Mouse (Mus musculus): ENCODE measurements around the gene B4galnt1.

The B4galnt1 gene

GRCm38 (mm10) chr10:127209928-127210570 lies 45.0 kb downstream of the B4galnt1 start:
- DNase-seq (ENCODE audit: low spot score in 2 of 2), result no peak

GRCm38 (mm10) chr10:127210961-127211405 lies 46.0 kb downstream of the B4galnt1 start:
- no peak for DNase-seq (ENCODE audit: low spot score in 2 of 2)

GRCm38 (mm10) chr10:127211414-127211854 lies 46.4 kb downstream of the B4galnt1 start, which contains the start of gene Pip4k2c:
Pip4k2c (minus strand) TSS chr10:127211585.
- DNase-seq (ENCODE audit: low spot score in 2 of 2), result peak; percentile 78 to 84

- DNase-seq (ENCODE audit: low spot score in 2 of 2), result no peak
These were observed 48.2 kb downstream of the B4galnt1 start for GRCm38 (mm10) chr10:127213272-127213671.

- no peak for DNase-seq (ENCODE audit: low spot score in 2 of 2)
These were observed 48.8 kb downstream of the B4galnt1 start for GRCm38 (mm10) chr10:127213704-127214421.

GRCm38 (mm10) chr10:127214422-127214803 lies 49.4 kb downstream of the B4galnt1 start:
- DNase-seq (ENCODE audit: low spot score in 2 of 2), result no peak

- DNase-seq (ENCODE audit: low spot score in 2 of 2), result no peak
These were observed 51.4 kb downstream of the B4galnt1 start for GRCm38 (mm10) chr10:127216456-127216855.

- no peak for DNase-seq (ENCODE audit: low spot score in 2 of 2)
These were observed 52.2 kb downstream of the B4galnt1 start for GRCm38 (mm10) chr10:127217177-127217576.

GRCm38 (mm10) chr10:127218339-127218738 lies 53.3 kb downstream of the B4galnt1 start:
- no peak for DNase-seq (ENCODE audit: low spot score in 2 of 2)

Data from frontal cortex, postnatal 14 days (tissue).